Mouse (Mus musculus) hindbrain, postnatal 0 days (tissue): Measurements from ENCODE around the gene Copz1. TPM values are rescaled to one million over a fixed set of nuclear protein-coding genes. Genes with fewer than 3 reads are reported as not detected.

Source experiments
- ATAC-seq: fragments of 200-750 bp; cut with Nextera tagmentation; 2 replicates; pipeline ENCODE4 v1.8.0; 2017; ENCODE audit warnings: mild to moderate bottlenecking, moderate TSS enrichment, moderate library complexity
- DNase-seq: peaks from one replicate; pipeline ENCODE4 v3.0.0-alpha.2; 2015; ENCODE audit warnings: low spot score
- H3K27ac ChIP-seq: fragments of 300-500 bp; sonication (generic); 2 replicates; pipeline ENCODE4 v1.5.1; 2014; ENCODE audit warnings: mild to moderate bottlenecking
- H3K27me3 ChIP-seq: fragments of 300-500 bp; sonication (generic); 2 replicates; pipeline ENCODE4 v1.6.1; 2014; ENCODE audit warnings: low read length, mixed read lengths; ENCODE audit not compliant: insufficient read depth
- H3K36me3 ChIP-seq: fragments of 300-500 bp; sonication (generic); 2 replicates; pipeline ENCODE4 v1.6.1; 2014; ENCODE audit warnings: low read length, mixed read lengths; ENCODE audit not compliant: insufficient read depth
- H3K4me1 ChIP-seq: fragments of 300-500 bp; sonication (generic); 2 replicates; pipeline ENCODE4 v1.6.1; 2014; ENCODE audit warnings: antibody characterized with exemption, low read length, mixed read lengths; ENCODE audit not compliant: insufficient read depth
- H3K4me2 ChIP-seq: fragments of 300-500 bp; sonication (generic); 2 replicates; pipeline ENCODE4 v1.6.1; 2014; ENCODE audit warnings: low read depth, mild to moderate bottlenecking, low read length, moderate library complexity, mixed read lengths
- H3K4me3 ChIP-seq: fragments of 300-500 bp; sonication (generic); 2 replicates; pipeline ENCODE4 v1.5.1; 2014; ENCODE audit warnings: low read length
- H3K9ac ChIP-seq: fragments of 300-500 bp; sonication (generic); replicated peaks from 2 replicates; pipeline ENCODE4 v1.6.1; 2014; ENCODE audit warnings: mild to moderate bottlenecking, low read length, moderate library complexity, mixed read lengths
- H3K9me3 ChIP-seq: fragments of 300-500 bp; sonication (generic); 2 replicates; pipeline ENCODE4 v1.6.1; 2016; ENCODE audit warnings: low read length, mixed read lengths
- CTCF ChIP-seq: IDR thresholded peaks from 2 replicates; pipeline ENCODE4 v1.5.1; 2016; ENCODE audit warnings: antibody characterized with exemption, control low read depth, low read depth
- WGBS: fragments of 180-500 bp; shearing (Covaris S2); extraction: QIAGEN DNeasy Blood & Tissue Kit; methylation state at CpG from one replicate; pipeline ENCODE4 v1.1.7; 2014; 5-methylcytosine and 5-hydroxymethylcytosine counted together
- polyA plus RNA-seq: library from polyadenylated mRNA; unstranded; fragments of >200 nt; fragmentation: Nextera tagmentation; extraction: Ambion mirVana; gene quantifications from 2 replicates; pipeline ENCODE4 v1.2.1, GENCODE M21; 2015
- total RNA-seq: library from RNA; depleted of rRNA; stranded (reverse); fragments of >200 nt; gene quantifications from 2 replicates; pipeline ENCODE4 v1.2.3, GENCODE M21; 2014

The Copz1 gene
- total and polyA plus RNA-seq, 2 experiments from 2014 or later: 155 to 181 TPM

DNA sequence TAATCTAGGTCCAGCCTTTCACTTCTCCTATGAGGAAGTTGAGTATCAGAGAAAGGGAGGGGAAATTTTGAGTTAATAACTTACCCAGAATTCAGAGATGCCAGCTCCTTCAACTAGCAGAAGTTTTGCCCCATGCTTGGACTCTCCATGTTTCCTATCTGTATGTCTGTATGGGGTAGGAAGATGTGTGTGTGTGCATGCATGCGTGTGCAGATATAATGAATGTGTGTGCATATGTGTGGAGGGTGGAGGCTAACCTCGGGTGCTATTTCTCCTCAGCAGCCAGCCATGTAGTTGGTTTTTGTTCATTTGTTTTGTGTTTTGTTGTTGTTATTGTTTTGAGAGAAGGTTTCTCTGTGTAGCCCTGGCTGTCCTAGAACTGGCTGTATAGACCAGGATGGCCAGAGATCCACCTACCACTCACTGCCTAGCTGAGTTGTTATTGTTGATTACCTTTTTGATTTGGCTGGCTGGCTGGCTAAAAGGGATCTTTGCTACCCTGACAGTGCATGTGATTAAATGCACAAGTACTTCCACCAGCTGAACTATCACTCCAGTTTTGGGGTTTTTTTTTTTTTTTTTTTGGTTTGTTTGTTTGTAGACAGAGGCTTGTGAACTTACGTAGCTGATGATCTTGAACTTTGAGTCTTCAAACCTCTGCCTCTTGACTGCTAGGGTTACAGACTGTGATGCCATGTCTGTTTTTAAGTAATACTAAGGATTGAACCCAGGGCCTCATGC, 9.1 kb downstream of the Copz1 start:
- WGBS: 91% methylated on average over 3 of the region's 3 CpGs

DNA sequence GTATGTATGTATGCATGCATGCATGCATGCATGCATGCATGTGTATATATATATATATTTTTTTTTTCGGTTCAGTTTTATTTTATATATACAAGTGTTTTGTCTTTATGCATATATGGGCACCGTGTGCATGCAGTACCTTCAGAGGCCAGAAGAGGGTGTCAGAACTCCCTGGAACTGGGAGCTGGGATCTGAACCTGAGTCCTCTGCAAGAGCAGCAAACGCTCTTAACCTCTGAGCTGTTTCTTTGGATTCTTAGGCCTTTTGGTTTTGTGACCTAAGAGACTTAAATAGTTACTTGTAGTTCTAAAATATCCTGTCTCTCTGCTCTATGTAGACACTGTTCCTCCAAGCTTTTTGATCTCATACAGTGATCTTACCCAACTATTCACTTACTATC, 11.6 kb downstream of the Copz1 start:
- H3K27ac ChIP-seq: no peak overlapping the region
- H3K4me1 ChIP-seq: 0 out of 2 replicates have a peak, but pooled peaks cover 3% of the 10 kb centered on the region
- ATAC-seq: no peak
- TF ChIP-seq CTCF: peak; percentile 66
- no peak overlapping the region for H3K4me2 ChIP-seq
- H3K4me3 ChIP-seq: no peak overlapping the region
- no peaks in the 10 kb centered on the region for H3K36me3 ChIP-seq
- H3K9me3 ChIP-seq: no peaks in the 10 kb centered on the region
- H3K27me3 ChIP-seq: no peaks in the 10 kb centered on the region
- peak; percentile 64 for DNase-seq
- H3K9ac ChIP-seq: no peak overlapping the region
- WGBS: 59% methylated on average over 3 of the region's 3 CpGs

More for the DNA sequence above, 9.1 kb downstream of the Copz1 start:
- TF ChIP-seq CTCF: no peak
- no peak for DNase-seq
- Histone ChIP-seq H3K9ac (no peak overlapping the region), H3K9me3 (no peaks in the 10 kb centered on the region), H3K4me2 (no peak overlapping the region), H3K36me3 (no peaks in the 10 kb centered on the region), H3K4me3 (no peak overlapping the region), H3K27ac (no peak overlapping the region), H3K4me1 (0 out of 2 replicates have a peak, but pooled peaks cover 3% of the 10 kb centered on the region), H3K27me3 (no peaks in the 10 kb centered on the region)
- ATAC-seq: no peak

DNA sequence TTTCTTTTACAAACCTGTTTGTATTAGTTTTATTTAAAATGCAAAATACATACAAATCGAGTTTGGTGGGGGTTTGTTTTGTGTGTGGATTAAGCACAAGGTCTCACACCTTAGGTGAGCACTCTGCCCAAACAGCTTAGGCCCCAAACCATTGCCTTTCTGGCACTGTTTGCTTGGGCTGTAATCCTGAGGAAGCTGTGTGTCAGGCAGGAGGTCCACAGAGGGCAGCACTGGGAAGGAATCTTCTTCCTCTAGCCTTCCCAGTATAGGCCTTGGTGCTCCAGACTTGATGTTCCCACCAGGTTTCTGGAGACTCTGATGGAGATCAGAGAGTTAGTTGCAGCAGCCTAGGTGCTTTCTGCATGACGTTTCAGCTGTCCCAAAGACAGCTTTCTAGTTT, 12.1 kb downstream of the Copz1 start:
- H3K27ac ChIP-seq: peak overlapping the region; percentile 51; the same call in 1 of the 2 replicates
- TF ChIP-seq CTCF: peak; percentile 44
- no peak overlapping the region for H3K4me3 ChIP-seq
- DNase-seq: no peak
- H3K36me3 ChIP-seq: no peaks in the 10 kb centered on the region
- H3K9me3 ChIP-seq: no peaks in the 10 kb centered on the region
- ATAC-seq: no peak
- WGBS: 41% methylated on average over 2 of the region's 2 CpGs
- H3K9ac ChIP-seq: no peak overlapping the region
- H3K27me3 ChIP-seq: no peaks in the 10 kb centered on the region
- H3K4me1 ChIP-seq: 0 out of 2 replicates have a peak, but pooled peaks cover 3% of the 10 kb centered on the region
- no peak overlapping the region for H3K4me2 ChIP-seq

DNA sequence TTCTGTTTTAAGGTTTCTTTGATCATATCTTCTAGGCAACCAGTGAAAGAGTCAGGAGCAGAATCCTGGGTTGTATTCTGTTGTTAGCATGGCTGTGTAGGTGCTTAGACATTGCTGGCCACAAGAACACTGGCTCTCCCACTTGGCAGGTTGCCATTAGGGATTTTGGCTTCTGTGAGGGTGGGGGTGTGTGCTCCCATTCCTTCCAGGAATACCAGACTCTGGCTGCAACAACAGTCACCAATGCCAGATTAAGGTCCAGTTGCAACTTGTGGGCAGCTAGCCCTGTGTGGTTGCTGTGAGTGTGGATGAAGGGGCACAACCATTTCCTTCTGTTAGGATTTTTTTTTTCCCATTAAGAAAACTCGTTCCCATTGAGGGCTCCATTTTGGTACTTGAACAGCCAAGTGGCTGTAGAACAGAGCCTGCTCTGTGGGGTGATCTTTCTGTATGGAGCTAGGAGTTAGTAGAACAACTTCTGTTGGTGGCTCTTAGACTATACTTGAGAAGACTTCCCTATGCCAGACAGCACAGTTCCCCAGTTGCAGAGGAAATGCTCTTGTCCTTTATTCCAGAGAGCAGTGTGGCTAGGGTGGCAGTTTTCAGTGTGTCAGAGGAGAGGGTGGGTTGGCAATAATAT, 13.4 kb downstream of the Copz1 start:
- 38% methylated on average over 1 of the region's 1 CpGs for WGBS
- ATAC-seq: peak; percentile 91

DNA sequence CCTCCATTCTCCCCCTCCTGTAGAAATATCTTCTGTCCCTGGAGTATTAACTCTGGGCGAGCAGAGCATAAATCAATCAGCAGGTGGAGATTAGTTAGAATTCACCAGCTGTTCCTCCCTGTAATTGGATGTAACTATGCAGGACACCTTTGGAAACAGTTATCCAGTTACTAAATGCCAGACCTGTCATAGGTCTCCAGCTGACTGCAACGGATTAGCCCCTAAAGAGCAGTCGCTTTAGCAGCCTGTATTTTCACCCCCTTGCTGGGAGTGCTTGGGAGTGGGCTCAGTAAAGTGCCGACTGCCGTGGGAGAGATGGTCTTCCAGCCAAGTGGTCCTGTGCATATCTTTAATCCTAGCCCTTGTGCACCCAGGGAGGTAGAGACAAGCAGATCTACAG, 17.1 kb downstream of the Copz1 start:
- H3K4me3 ChIP-seq: no peak overlapping the region
- ATAC-seq: no peak
- WGBS: 30% methylated on average over 5 of the region's 5 CpGs

More for the DNA sequence above, 13.4 kb downstream of the Copz1 start:
- Histone ChIP-seq H3K4me3 (no peak overlapping the region), H3K9me3 (no peaks in the 10 kb centered on the region), H3K27me3 (no peaks in the 10 kb centered on the region), H3K4me2 (no peak overlapping the region), H3K36me3 (no peaks in the 10 kb centered on the region; the same call in 1 of the 2 replicates), H3K27ac (peak overlapping the region; percentile 51), H3K9ac (no peak overlapping the region), H3K4me1 (0 out of 2 replicates have a peak, but pooled peaks cover 3% of the 10 kb centered on the region)
- DNase-seq: peak; percentile 82
- no peak for TF ChIP-seq CTCF

DNA sequence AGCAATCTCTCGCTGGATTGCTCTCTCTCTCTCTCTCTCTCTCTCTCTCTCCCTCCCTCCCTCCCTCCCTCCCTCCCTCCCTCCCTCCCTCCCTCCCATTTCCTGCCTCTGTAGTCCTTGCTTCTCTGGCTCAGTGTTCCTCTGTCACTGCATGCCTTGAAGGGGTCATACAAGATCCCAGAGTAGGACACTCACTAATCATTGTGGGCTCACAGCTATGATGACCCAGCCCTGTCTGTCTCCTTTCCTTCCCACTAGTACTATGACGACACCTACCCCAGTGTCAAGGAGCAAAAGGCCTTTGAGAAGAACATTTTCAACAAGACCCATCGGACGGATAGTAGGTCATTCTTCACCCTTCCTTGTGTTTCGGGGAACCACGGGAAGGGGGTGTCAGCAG, 17.9 kb downstream of the Copz1 start:
- Histone ChIP-seq H3K4me3 (no peak overlapping the region), H3K36me3 (peaks cover 5% of the 10 kb centered on the region; the same call in 1 of the 2 replicates), H3K9ac (no peak overlapping the region), H3K9me3 (no peaks in the 10 kb centered on the region), H3K4me2 (no peak overlapping the region), H3K27ac (peak overlapping the region; percentile 11; the same call in 1 of the 2 replicates), H3K27me3 (no peaks in the 10 kb centered on the region), H3K4me1 (0 out of 2 replicates have a peak, but pooled peaks cover 3% of the 10 kb centered on the region)
- no peak for TF ChIP-seq CTCF
- no peak for DNase-seq
- ATAC-seq: no peak
- 78% methylated on average over 6 of the region's 6 CpGs for WGBS

More for the DNA sequence above, 17.1 kb downstream of the Copz1 start:
- Histone ChIP-seq H3K9ac (0 out of 2 replicates have a peak overlapping the region, but pooled peaks have one; percentile 9), H3K4me1 (0 out of 2 replicates have a peak, but pooled peaks cover 3% of the 10 kb centered on the region), H3K27me3 (no peaks in the 10 kb centered on the region), H3K9me3 (no peaks in the 10 kb centered on the region), H3K36me3 (peaks cover 4% of the 10 kb centered on the region; the same call in 1 of the 2 replicates), H3K27ac (no peak overlapping the region; the same call in 1 of the 2 replicates), H3K4me2 (no peak overlapping the region)
- no peak for DNase-seq
- TF ChIP-seq CTCF: no peak
